Mouse (Mus musculus): ENCODE measurements around the gene Kpna4. TPM values are rescaled to one million over a fixed set of nuclear protein-coding genes. Genes with fewer than 3 reads are reported as not detected.
"Not testable (repeated sequence)": the region's sequence is repeated elsewhere in the genome, so short reads cannot be mapped to it uniquely, and the experiment has no call there.

Gene Kpna4
- polyA plus RNA-seq, 1 experiment from 2014 or later, result 27.0 TPM

- Histone ChIP-seq H3K4me2 (ENCODE audit: low read length) (peak overlapping the region; percentile 75), H3K9ac (ENCODE audit: low read depth, low read length) (peak overlapping the region; percentile 89), H3K27me3 (replicated peaks; ENCODE audit: control insufficient read depth, insufficient read depth, low read length) (no peaks in the 10 kb centered on the region), H3K36me3 (ENCODE audit: control insufficient read depth, insufficient read depth, low read length) (peaks cover 2% of the 10 kb centered on the region; the same call in 1 of the 2 replicates), H3K27ac (ENCODE audit: low read depth, low read length) (peak overlapping the region; percentile 89), H3K4me1 (ENCODE audit: control insufficient read depth, insufficient read depth, low read depth, low read length) (peaks cover 14% of the 10 kb centered on the region), H3K9me3 (ENCODE audit: control insufficient read depth, low read length) (no peaks in the 10 kb centered on the region), H3K4me3 (ENCODE audit: low read length) (peak overlapping the region; percentile 91)
- ATAC-seq, result peak; percentile 74
- under 1% methylated on average over 41 of the region's 42 CpGs for WGBS
Observed at GRCm38 (mm10) chr3:69044167-69044591, 82.7 kb downstream of the Kpna4 start.

- no peak for ATAC-seq
- Histone ChIP-seq H3K27me3 (replicated peaks; ENCODE audit: control insufficient read depth, insufficient read depth, low read length) (no peaks in the 10 kb centered on the region), H3K27ac (ENCODE audit: low read depth, low read length) (no peak overlapping the region), H3K36me3 (ENCODE audit: control insufficient read depth, insufficient read depth, low read length) (peaks cover 2% of the 10 kb centered on the region; the same call in 1 of the 2 replicates), H3K4me2 (ENCODE audit: low read length) (no peak overlapping the region), H3K4me3 (ENCODE audit: low read length) (no peak overlapping the region), H3K9ac (ENCODE audit: low read depth, low read length) (no peak overlapping the region; the same call in 1 of the 2 replicates), H3K4me1 (ENCODE audit: control insufficient read depth, insufficient read depth, low read depth, low read length) (peaks cover 14% of the 10 kb centered on the region), H3K9me3 (ENCODE audit: control insufficient read depth, low read length) (no peaks in the 10 kb centered on the region)
- 60% methylated on average over 5 of the region's 5 CpGs for WGBS
Observed at GRCm38 (mm10) chr3:69041298-69041697, 85.6 kb downstream of the Kpna4 start.

- ATAC-seq, result no peak
- peaks cover 2% of the 10 kb centered on the region for H3K36me3 ChIP-seq (ENCODE audit: control insufficient read depth, insufficient read depth, low read length)
- peaks cover 10% of the 10 kb centered on the region for H3K4me1 ChIP-seq (ENCODE audit: control insufficient read depth, insufficient read depth, low read depth, low read length)
- no peak overlapping the region for H3K27ac ChIP-seq (ENCODE audit: low read depth, low read length)
- no peak overlapping the region for H3K4me3 ChIP-seq (ENCODE audit: low read length)
- no peaks in the 10 kb centered on the region for H3K9me3 ChIP-seq (ENCODE audit: control insufficient read depth, low read length)
- no peaks in the 10 kb centered on the region for H3K27me3 ChIP-seq (replicated peaks; ENCODE audit: control insufficient read depth, insufficient read depth, low read length)
- no peak overlapping the region for H3K4me2 ChIP-seq (ENCODE audit: low read length)
- 70% methylated on average over 2 of the region's 2 CpGs for WGBS
- no peak overlapping the region for H3K9ac ChIP-seq (ENCODE audit: low read depth, low read length)
Observed at GRCm38 (mm10) chr3:69040105-69040504, 86.8 kb downstream of the Kpna4 start.

GRCm38 (mm10) chr3:69026133-69026783, 100.7 kb downstream of the Kpna4 start:
- Histone ChIP-seq H3K9me3 (ENCODE audit: control insufficient read depth, low read length) (no peaks in the 10 kb centered on the region), H3K4me1 (ENCODE audit: control insufficient read depth, insufficient read depth, low read depth, low read length) (no peaks in the 10 kb centered on the region), H3K9ac (ENCODE audit: low read depth, low read length) (no peak overlapping the region), H3K4me3 (ENCODE audit: low read length) (no peak overlapping the region), H3K4me2 (ENCODE audit: low read length) (no peak overlapping the region), H3K27ac (ENCODE audit: low read depth, low read length) (no peak overlapping the region), H3K36me3 (ENCODE audit: control insufficient read depth, insufficient read depth, low read length) (peaks cover 5% of the 10 kb centered on the region), H3K27me3 (replicated peaks; ENCODE audit: control insufficient read depth, insufficient read depth, low read length) (no peaks in the 10 kb centered on the region)
- 94% methylated on average over 1 of the region's 1 CpGs for WGBS
- no peak for ATAC-seq

GRCm38 (mm10) chr3:69020764-69021163, 106.1 kb downstream of the Kpna4 start:
- Histone ChIP-seq H3K27ac (ENCODE audit: low read depth, low read length) (no peak overlapping the region), H3K27me3 (replicated peaks; ENCODE audit: control insufficient read depth, insufficient read depth, low read length) (no peaks in the 10 kb centered on the region), H3K9me3 (ENCODE audit: control insufficient read depth, low read length) (no peaks in the 10 kb centered on the region), H3K4me1 (ENCODE audit: control insufficient read depth, insufficient read depth, low read depth, low read length) (no peaks in the 10 kb centered on the region), H3K4me2 (ENCODE audit: low read length) (no peak overlapping the region), H3K4me3 (ENCODE audit: low read length) (no peak overlapping the region), H3K9ac (ENCODE audit: low read depth, low read length) (no peak overlapping the region), H3K36me3 (ENCODE audit: control insufficient read depth, insufficient read depth, low read length) (no peaks in the 10 kb centered on the region)
- ATAC-seq, result no peak

GRCm38 (mm10) chr3:69020285-69020684, 106.6 kb downstream of the Kpna4 start:
- no peak overlapping the region for H3K9ac ChIP-seq (ENCODE audit: low read depth, low read length)
- no peak overlapping the region for H3K27ac ChIP-seq (ENCODE audit: low read depth, low read length)
- H3K9me3 ChIP-seq (ENCODE audit: control insufficient read depth, low read length), result no peaks in the 10 kb centered on the region
- WGBS, result 100% methylated on average over 2 of the region's 2 CpGs
- H3K4me1 ChIP-seq (ENCODE audit: control insufficient read depth, insufficient read depth, low read depth, low read length), result no peaks in the 10 kb centered on the region
- no peak for ATAC-seq
- no peak overlapping the region for H3K4me2 ChIP-seq (ENCODE audit: low read length)
- H3K4me3 ChIP-seq (ENCODE audit: low read length), result no peak overlapping the region
- H3K27me3 ChIP-seq (replicated peaks; ENCODE audit: control insufficient read depth, insufficient read depth, low read length), result no peaks in the 10 kb centered on the region
- H3K36me3 ChIP-seq (ENCODE audit: control insufficient read depth, insufficient read depth, low read length), result no peaks in the 10 kb centered on the region

- not testable (repeated sequence) for H3K4me2 ChIP-seq (ENCODE audit: low read length); ATAC-seq; H3K27ac ChIP-seq (ENCODE audit: low read depth, low read length); H3K27me3 ChIP-seq (replicated peaks; ENCODE audit: control insufficient read depth, insufficient read depth, low read length); H3K9ac ChIP-seq (ENCODE audit: low read depth, low read length); H3K9me3 ChIP-seq (ENCODE audit: control insufficient read depth, low read length); H3K4me1 ChIP-seq (ENCODE audit: control insufficient read depth, insufficient read depth, low read depth, low read length); H3K36me3 ChIP-seq (ENCODE audit: control insufficient read depth, insufficient read depth, low read length); H3K4me3 ChIP-seq (ENCODE audit: low read length)
- WGBS, result 99% methylated on average over 2 of the region's 2 CpGs
Observed at GRCm38 (mm10) chr3:69018635-69019034, 108.3 kb downstream of the Kpna4 start.

- ATAC-seq, result no peak
- Histone ChIP-seq H3K27ac (ENCODE audit: low read depth, low read length) (no peak overlapping the region), H3K4me1 (ENCODE audit: control insufficient read depth, insufficient read depth, low read depth, low read length) (no peaks in the 10 kb centered on the region), H3K27me3 (replicated peaks; ENCODE audit: control insufficient read depth, insufficient read depth, low read length) (no peaks in the 10 kb centered on the region), H3K9ac (ENCODE audit: low read depth, low read length) (no peak overlapping the region), H3K36me3 (ENCODE audit: control insufficient read depth, insufficient read depth, low read length) (no peaks in the 10 kb centered on the region), H3K4me3 (ENCODE audit: low read length) (no peak overlapping the region), H3K9me3 (ENCODE audit: control insufficient read depth, low read length) (no peaks in the 10 kb centered on the region), H3K4me2 (ENCODE audit: low read length) (no peak overlapping the region)
- 96% methylated on average over 3 of the region's 3 CpGs for WGBS
Observed at GRCm38 (mm10) chr3:69017181-69017580, 109.7 kb downstream of the Kpna4 start.
